Mouse (Mus musculus) stomach, embryonic 15.5 days (tissue): ENCODE measurements at regions not wholly inside any gene's neighbourhood (a gene's known extent, or its start where the extent isn't known, plus 50 kb on each side); places are given as distances from the start of the nearest gene placed in this dataset. TPM values are rescaled to one million over a fixed set of nuclear protein-coding genes. Genes with fewer than 3 reads are reported as not detected.

Experiments
- ATAC-seq: fragments of 200-750 bp; cut with Nextera tagmentation; 2 replicates; pipeline ENCODE4 v1.8.0; 2017; ENCODE audit warnings: low read depth, moderate number of reproducible peaks, moderate TSS enrichment; ENCODE audit not compliant: insufficient read depth, low FRiP score
- H3K27ac ChIP-seq: fragments of 300-500 bp; sonication (generic); 2 replicates; pipeline ENCODE4 v1.5.1; 2015; ENCODE audit warnings: mild to moderate bottlenecking, inconsistent platforms
- H3K27me3 ChIP-seq: fragments of 300-500 bp; sonication (generic); replicated peaks from 2 replicates; pipeline ENCODE4 v1.6.1; 2015; ENCODE audit warnings: inconsistent platforms
- H3K36me3 ChIP-seq: fragments of 300-500 bp; sonication (generic); 2 replicates; pipeline ENCODE4 v1.6.1; 2015; ENCODE audit warnings: inconsistent platforms
- H3K4me1 ChIP-seq: fragments of 300-500 bp; sonication (generic); 2 replicates; pipeline ENCODE4 v1.6.1; 2015; ENCODE audit warnings: inconsistent platforms
- H3K4me2 ChIP-seq: fragments of 300-500 bp; sonication (generic); 2 replicates; pipeline ENCODE4 v1.6.1; 2015; ENCODE audit warnings: mild to moderate bottlenecking, inconsistent platforms
- H3K4me3 ChIP-seq: fragments of 300-500 bp; sonication (generic); replicated peaks from 2 replicates; pipeline ENCODE4 v1.5.1; 2015; ENCODE audit warnings: inconsistent platforms
- H3K9ac ChIP-seq: fragments of 300-500 bp; sonication (generic); 2 replicates; pipeline ENCODE4 v1.6.1; 2015; ENCODE audit warnings: inconsistent platforms
- H3K9me3 ChIP-seq: fragments of 300-500 bp; sonication (generic); 2 replicates; pipeline ENCODE4 v1.6.1; 2016; ENCODE audit warnings: inconsistent platforms
- WGBS: fragments of 180-500 bp; shearing (Covaris S2); methylation state at CpG from one replicate; pipeline ENCODE4 v1.1.7; 2015; 5-methylcytosine and 5-hydroxymethylcytosine counted together
- microRNA-seq: library from miRNA; unstranded; fragments of <30 nt; microRNA quantifications from one replicate; pipeline ENCODE4, GENCODE M21; 2016

DNA sequence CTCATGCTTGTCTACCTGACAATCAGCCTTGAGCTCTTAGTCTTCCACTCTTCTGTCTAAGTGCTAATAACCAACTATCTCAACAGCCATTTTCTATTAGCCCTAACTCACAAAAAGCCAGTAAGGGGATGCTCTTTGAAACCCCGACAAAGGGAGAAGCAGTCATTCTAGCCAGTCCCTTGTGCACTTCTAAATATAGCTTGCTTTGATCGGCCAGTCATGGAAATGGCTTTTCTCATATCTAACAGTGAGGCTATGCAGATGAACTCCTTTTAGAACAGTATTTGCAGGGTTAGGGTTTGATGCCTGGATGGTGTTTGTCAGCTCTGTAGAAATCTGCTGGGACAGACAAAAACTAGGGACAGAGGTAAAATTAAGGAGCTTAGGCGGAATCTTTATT lies 54.5 kb upstream of the Arg1 start:
- no peak overlapping the region for H3K27ac ChIP-seq
- H3K27me3 ChIP-seq = no peaks in the 10 kb centered on the region
- ATAC-seq = no peak
- H3K4me3 ChIP-seq = no peak overlapping the region
- 79% methylated on average over 3 of the region's 3 CpGs for WGBS
- no peak overlapping the region for H3K9ac ChIP-seq
- no peaks in the 10 kb centered on the region for H3K4me1 ChIP-seq
- 0 out of 2 replicates have a peak, but pooled peaks cover 3% of the 10 kb centered on the region for H3K9me3 ChIP-seq
- no peaks in the 10 kb centered on the region for H3K36me3 ChIP-seq
- H3K4me2 ChIP-seq = no peak overlapping the region

Small RNA genes in the stretch of these regions (microRNA-seq; reads per million reads assigned to microRNA genes)
- gene Gm22566 = not detected
